Mouse (Mus musculus): ENCODE measurements around the gene N4bp2l1. TPM values are rescaled to one million over a fixed set of nuclear protein-coding genes. Genes with fewer than 3 reads are reported as not detected.

N4bp2l1 gene
- polyA plus RNA-seq, 1 experiment from 2014 or later, result 6.0 TPM

GRCm38 (mm10) chr5:150616216-150616615 is 19.2 kb upstream of the N4bp2l1 start:
- Histone ChIP-seq H3K4me1 (replicated peaks) (no peaks in the 10 kb centered on the region), H3K27me3 (no peaks in the 10 kb centered on the region), H3K27ac (no peak overlapping the region), H3K9me3 (no peaks in the 10 kb centered on the region), H3K4me3 (replicated peaks) (no peak overlapping the region), H3K36me3 (0 out of 2 replicates have a peak, but pooled peaks cover 3% of the 10 kb centered on the region), H3K9ac (replicated peaks) (no peak overlapping the region), H3K4me2 (replicated peaks) (no peak overlapping the region)
- 96% methylated on average over 2 of the region's 2 CpGs for WGBS
- no peak for ATAC-seq

- no peak overlapping the region for H3K27ac ChIP-seq
- 89% methylated on average over 2 of the region's 2 CpGs for WGBS
- no peak overlapping the region for H3K9ac ChIP-seq (replicated peaks)
- H3K9me3 ChIP-seq, result no peaks in the 10 kb centered on the region
- no peaks in the 10 kb centered on the region for H3K27me3 ChIP-seq
- no peak overlapping the region for H3K4me3 ChIP-seq (replicated peaks)
- H3K36me3 ChIP-seq, result 0 out of 2 replicates have a peak, but pooled peaks cover 3% of the 10 kb centered on the region
- no peak overlapping the region for H3K4me2 ChIP-seq (replicated peaks)
- no peaks in the 10 kb centered on the region for H3K4me1 ChIP-seq (replicated peaks)
- no peak for ATAC-seq
Measured at GRCm38 (mm10) chr5:150614054-150614453, 17.1 kb upstream of the N4bp2l1 start.

GRCm38 (mm10) chr5:150611697-150612096 is 14.7 kb upstream of the N4bp2l1 start:
- ATAC-seq, result no peak
- no peaks in the 10 kb centered on the region for H3K9me3 ChIP-seq
- peaks cover 17% of the 10 kb centered on the region for H3K36me3 ChIP-seq
- H3K4me2 ChIP-seq (replicated peaks), result no peak overlapping the region
- no peak overlapping the region for H3K27ac ChIP-seq
- H3K4me1 ChIP-seq (replicated peaks), result no peaks in the 10 kb centered on the region
- H3K9ac ChIP-seq (replicated peaks), result no peak overlapping the region
- H3K4me3 ChIP-seq (replicated peaks), result no peak overlapping the region
- WGBS, result 87% methylated on average over 12 of the region's 12 CpGs
- H3K27me3 ChIP-seq, result no peaks in the 10 kb centered on the region

GRCm38 (mm10) chr5:150611136-150611535 is 14.1 kb upstream of the N4bp2l1 start:
- no peak overlapping the region for H3K27ac ChIP-seq
- H3K27me3 ChIP-seq, result no peaks in the 10 kb centered on the region
- no peak overlapping the region for H3K9ac ChIP-seq (replicated peaks)
- no peak for ATAC-seq
- no peak overlapping the region for H3K4me3 ChIP-seq (replicated peaks)
- no peaks in the 10 kb centered on the region for H3K4me1 ChIP-seq (replicated peaks)
- no peaks in the 10 kb centered on the region for H3K9me3 ChIP-seq
- no peak overlapping the region for H3K4me2 ChIP-seq (replicated peaks)
- peaks cover 21% of the 10 kb centered on the region for H3K36me3 ChIP-seq
- WGBS, result 82% methylated on average over 1 of the region's 1 CpGs

GRCm38 (mm10) chr5:150607631-150608030 is 10.6 kb upstream of the N4bp2l1 start:
- Histone ChIP-seq H3K9me3 (no peaks in the 10 kb centered on the region), H3K9ac (replicated peaks) (no peak overlapping the region), H3K4me3 (replicated peaks) (no peak overlapping the region), H3K4me1 (replicated peaks) (no peaks in the 10 kb centered on the region), H3K27ac (no peak overlapping the region), H3K4me2 (replicated peaks) (no peak overlapping the region), H3K36me3 (peaks cover 23% of the 10 kb centered on the region), H3K27me3 (no peaks in the 10 kb centered on the region)
- WGBS, result 94% methylated on average over 8 of the region's 8 CpGs
- ATAC-seq, result no peak

- no peak for ATAC-seq
- no peaks in the 10 kb centered on the region for H3K27me3 ChIP-seq
- no peak overlapping the region for H3K27ac ChIP-seq
- WGBS, result 95% methylated on average over 6 of the region's 6 CpGs
- no peaks in the 10 kb centered on the region for H3K9me3 ChIP-seq
- H3K4me3 ChIP-seq (replicated peaks), result no peak overlapping the region
- H3K36me3 ChIP-seq, result peaks cover 20% of the 10 kb centered on the region
- peaks cover 10% of the 10 kb centered on the region for H3K4me1 ChIP-seq (replicated peaks)
- H3K9ac ChIP-seq (replicated peaks), result no peak overlapping the region
- no peak overlapping the region for H3K4me2 ChIP-seq (replicated peaks)
Measured at GRCm38 (mm10) chr5:150606131-150606530, 9.1 kb upstream of the N4bp2l1 start.

GRCm38 (mm10) chr5:150601441-150602230 is 4.6 kb upstream of the N4bp2l1 start:
- Histone ChIP-seq H3K4me2 (replicated peaks) (no peak overlapping the region), H3K9me3 (no peaks in the 10 kb centered on the region), H3K4me3 (replicated peaks) (no peak overlapping the region), H3K27ac (peak overlapping the region; percentile 47; the same call in 1 of the 2 replicates), H3K36me3 (peaks cover 6% of the 10 kb centered on the region; the same call in 1 of the 2 replicates), H3K27me3 (peaks cover 2% of the 10 kb centered on the region), H3K9ac (replicated peaks) (no peak overlapping the region), H3K4me1 (replicated peaks) (peaks cover 14% of the 10 kb centered on the region)
- peak; percentile 71; the same call in 1 of the 2 replicates for ATAC-seq
- WGBS, result 67% methylated on average over 14 of the region's 14 CpGs

GRCm38 (mm10) chr5:150600554-150601440 is 3.8 kb upstream of the N4bp2l1 start:
- Histone ChIP-seq H3K4me2 (replicated peaks) (no peak overlapping the region), H3K9ac (replicated peaks) (no peak overlapping the region), H3K9me3 (no peaks in the 10 kb centered on the region), H3K27me3 (peaks cover 9% of the 10 kb centered on the region), H3K4me3 (replicated peaks) (no peak overlapping the region), H3K27ac (peak overlapping the region; percentile 47; the same call in 1 of the 2 replicates), H3K36me3 (no peaks in the 10 kb centered on the region), H3K4me1 (replicated peaks) (peaks cover 14% of the 10 kb centered on the region)
- ATAC-seq, result peak; percentile 25; the same call in 1 of the 2 replicates
- WGBS, result 80% methylated on average over 20 of the region's 20 CpGs

GRCm38 (mm10) chr5:150599301-150600294 is 2.6 kb upstream of the N4bp2l1 start:
- peaks cover 19% of the 10 kb centered on the region for H3K27me3 ChIP-seq
- no peak for ATAC-seq
- H3K36me3 ChIP-seq, result no peaks in the 10 kb centered on the region
- no peak overlapping the region for H3K9ac ChIP-seq (replicated peaks)
- no peak overlapping the region for H3K27ac ChIP-seq
- H3K9me3 ChIP-seq, result no peaks in the 10 kb centered on the region
- 62% methylated on average over 13 of the region's 13 CpGs for WGBS
- peaks cover 20% of the 10 kb centered on the region for H3K4me1 ChIP-seq (replicated peaks)
- no peak overlapping the region for H3K4me2 ChIP-seq (replicated peaks)
- no peak overlapping the region for H3K4me3 ChIP-seq (replicated peaks)

- Histone ChIP-seq H3K9me3 (no peaks in the 10 kb centered on the region), H3K36me3 (no peaks in the 10 kb centered on the region), H3K27ac (no peak overlapping the region), H3K4me1 (replicated peaks) (peaks cover 24% of the 10 kb centered on the region), H3K4me3 (replicated peaks) (no peak overlapping the region), H3K4me2 (replicated peaks) (no peak overlapping the region), H3K9ac (replicated peaks) (no peak overlapping the region), H3K27me3 (peaks cover 25% of the 10 kb centered on the region)
- 72% methylated on average over 21 of the region's 21 CpGs for WGBS
- ATAC-seq, result no peak
Measured at GRCm38 (mm10) chr5:150598202-150599119, 1.5 kb upstream of the N4bp2l1 start.
